Mouse (Mus musculus): Measurements from ENCODE around the gene Cep68.
"Not testable (repeated sequence)": the region's sequence is repeated elsewhere in the genome, so short reads cannot be mapped to it uniquely, and the experiment has no call there.

Cep68 gene

GRCm38 (mm10) chr11:20243214-20243913, 5.9 kb downstream of the Cep68 start:
- intact Hi-C loops (cut with DNase I): loop anchor here (10.0 kb wide), 1 partner anchor 109 kb away; no protein-coding TSS in a partner anchor

GRCm38 (mm10) chr11:20242366-20243056, 6.7 kb downstream of the Cep68 start:
- intact Hi-C loops (cut with DNase I): loop anchor here (10.0 kb wide), 1 partner anchor 108 kb away; no protein-coding TSS in a partner anchor

GRCm38 (mm10) chr11:20241311-20241710, 7.9 kb downstream of the Cep68 start:
- intact Hi-C loops (cut with DNase I): loop anchor here (10.0 kb wide), 1 partner anchor 107 kb away; no protein-coding TSS in a partner anchor

DNA sequence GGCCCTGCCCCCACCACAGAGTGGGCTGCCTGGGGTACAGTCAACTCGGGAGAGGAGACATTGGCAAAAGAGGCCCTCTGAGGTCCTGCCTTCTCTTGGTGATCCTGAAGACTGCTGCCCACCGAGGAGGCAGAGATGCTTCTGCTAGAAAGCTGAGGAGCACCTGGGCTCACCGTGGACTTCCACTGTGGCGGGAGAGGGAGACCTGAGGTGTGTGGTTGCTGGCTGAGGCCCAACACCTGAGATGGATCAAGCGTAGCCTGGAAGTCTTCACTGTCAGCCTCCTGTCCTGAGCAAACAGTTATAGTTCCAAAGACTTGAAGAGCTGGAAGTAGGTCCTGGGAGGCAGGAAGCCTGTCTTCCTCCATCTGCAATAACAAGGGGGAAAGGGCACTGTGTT, 8.9 kb downstream of the Cep68 start:
- intact Hi-C loops (cut with DNase I): loop anchor here (10.0 kb wide), 1 partner anchor 106 kb away; no protein-coding TSS in a partner anchor

DNA sequence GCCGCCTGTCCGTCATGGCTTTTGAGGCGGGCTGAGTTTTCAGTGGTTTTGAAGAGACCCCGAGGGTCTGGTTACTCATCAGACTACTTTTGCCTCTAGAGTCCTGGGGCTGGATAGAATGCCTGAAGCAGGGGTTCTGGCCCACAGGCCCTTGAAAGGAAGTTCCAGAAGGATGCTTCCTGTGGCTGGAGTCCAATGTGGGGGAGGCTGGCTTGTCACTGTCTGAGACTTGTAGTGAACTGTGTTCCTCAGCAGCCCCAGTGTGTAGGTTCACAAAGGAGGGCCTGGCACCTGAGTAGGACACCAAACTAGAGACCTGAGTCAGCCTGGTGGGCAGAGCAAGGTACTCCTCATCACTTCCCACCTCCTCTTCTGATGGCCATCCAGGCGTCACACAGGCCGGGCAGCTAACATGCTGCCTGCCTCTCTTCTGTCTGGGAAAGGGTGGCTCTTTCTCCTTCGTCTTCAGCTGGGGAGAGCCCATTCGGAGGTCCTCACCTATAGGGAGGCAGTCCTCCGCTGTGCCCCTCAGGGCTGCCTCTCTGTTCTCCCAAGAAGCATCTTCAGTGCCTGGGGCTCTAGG, 9.9 kb downstream of the Cep68 start:
- intact Hi-C loops (cut with DNase I): no loop called here

DNA sequence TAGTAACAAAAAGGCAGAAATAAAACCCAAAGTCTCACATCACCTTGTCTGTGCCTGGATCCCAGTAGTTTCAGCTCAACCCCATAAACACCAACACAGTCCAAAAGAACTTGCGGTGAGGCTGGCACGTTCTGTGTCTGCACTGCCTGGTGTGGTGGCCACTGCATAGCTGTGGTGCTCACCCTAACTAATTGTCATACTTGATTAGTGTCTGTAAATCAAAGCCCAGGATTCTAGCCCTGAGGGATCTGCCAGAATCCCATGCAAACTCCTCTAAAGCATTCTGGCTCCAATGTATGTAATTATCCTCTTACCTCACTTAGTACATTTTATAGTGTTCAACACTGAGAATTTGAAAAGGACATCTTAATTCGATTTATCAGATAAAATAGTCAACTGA, 11.3 kb downstream of the Cep68 start:
- intact Hi-C loops (cut with DNase I): no loop called here

DNA sequence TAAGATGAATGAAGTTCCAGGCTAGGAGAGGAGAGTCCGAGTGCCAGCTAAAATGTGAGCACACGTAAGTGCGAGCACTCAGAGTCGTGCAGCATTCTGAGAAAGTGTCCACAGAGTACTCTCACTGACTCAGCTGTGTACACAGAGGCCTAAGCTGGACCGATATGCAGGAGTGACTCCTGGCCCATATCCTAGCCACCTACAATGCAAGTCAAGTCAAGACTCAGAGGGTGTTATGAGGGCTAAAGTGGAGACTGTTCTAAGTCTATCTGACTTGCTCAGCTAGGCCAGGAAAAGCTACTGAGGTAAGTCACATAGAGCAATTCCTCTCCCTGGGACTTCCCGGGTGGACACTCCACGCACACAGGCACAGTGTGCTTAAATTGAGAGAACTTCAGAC, 12.2 kb downstream of the Cep68 start:
- intact Hi-C loops (cut with DNase I): no loop called here

DNA sequence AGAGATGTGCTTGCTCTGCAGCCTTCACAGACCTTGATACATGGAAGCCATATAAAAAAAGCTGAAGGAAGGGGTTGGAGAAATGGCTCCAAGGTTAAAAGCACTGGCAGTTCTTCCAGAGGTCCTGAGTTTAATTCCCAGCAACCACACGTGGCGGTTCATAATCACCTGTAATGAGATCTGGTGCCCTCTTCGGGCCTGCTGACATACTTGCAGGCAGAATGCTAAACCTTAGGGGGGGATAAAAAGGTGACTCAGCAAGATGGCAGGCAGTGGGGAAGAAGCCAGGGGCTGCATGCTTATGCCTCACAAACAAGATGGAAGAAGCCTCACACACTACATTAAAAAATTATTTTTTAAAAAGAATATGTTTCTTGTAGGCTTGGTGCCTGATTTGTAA, 15.0 kb downstream of the Cep68 start:
- intact Hi-C loops (cut with DNase I): no loop called here

DNA sequence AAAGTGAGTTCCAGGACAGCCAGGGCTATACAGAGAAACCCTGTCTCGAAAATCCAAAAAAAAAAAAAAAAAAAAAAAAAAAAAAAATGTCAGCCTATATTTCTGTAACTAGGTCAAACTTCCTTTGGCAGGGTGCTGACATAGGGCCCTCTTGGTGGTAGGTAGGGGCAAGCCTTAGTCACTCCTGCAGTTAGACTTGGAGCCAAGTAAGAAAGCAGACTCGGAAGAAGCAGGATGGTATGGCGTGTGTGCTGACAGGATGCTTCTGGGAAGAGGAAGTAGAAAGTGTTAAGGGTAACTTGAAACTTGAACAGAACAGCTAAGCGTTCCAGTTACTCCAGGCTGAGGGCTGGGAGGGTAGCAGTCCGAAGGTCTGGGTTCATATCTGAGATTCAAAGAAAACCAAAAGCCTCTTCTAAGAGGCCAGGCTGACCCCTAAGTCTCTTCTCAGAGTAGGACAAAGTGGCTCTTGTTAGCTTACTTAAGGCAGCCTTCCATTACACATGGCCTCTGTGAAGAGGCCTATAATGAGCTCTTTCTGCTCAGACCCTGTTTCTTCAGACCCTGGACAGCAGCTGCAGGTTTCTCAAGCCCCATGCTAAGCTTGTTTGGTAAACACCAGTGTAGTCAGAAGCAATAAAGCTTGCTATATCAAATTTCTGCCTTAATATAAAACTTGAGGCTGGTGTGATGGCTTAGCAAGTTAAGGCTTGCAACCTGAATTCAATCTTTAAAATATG, 17.0 kb downstream of the Cep68 start:
- intact Hi-C loops (cut with DNase I): no loop called here

DNA sequence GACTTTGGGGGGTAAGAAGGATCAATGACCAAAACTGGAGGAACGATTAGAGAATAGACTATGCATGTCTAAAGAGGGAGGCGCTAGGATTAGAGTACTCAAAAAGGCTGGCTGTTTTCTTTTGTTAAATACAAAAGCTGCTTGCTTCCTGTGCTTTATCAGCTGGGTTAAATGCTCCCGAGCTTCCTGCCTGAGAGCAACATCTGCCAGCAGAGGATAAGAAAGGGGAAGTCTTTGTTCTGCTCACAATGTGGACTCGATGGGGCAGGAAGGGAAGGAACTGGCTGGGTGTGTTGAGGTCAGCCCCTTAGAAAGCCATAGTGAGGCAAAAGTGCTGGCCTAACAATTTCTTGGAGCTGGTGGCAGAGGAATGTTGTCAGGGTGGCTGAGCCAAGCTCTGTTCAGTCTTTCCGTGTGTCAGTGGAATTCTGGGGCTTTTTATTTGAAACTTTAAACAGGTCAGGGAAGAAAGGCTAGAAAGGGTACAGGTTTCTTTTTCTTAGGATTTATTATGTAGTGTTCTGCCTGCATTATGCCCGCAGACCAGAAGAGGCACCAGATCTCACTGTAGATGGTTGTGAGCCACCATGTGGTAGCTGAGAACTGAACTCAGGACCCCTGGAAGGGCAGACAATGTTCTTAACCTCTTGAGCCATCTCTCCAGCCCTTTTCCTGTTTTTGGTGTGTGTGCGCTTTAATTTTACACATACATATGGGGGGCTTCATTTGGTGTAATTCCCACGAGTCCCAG, 17.9 kb downstream of the Cep68 start:
- intact Hi-C loops (cut with DNase I): no loop called here

GRCm38 (mm10) chr11:20230286-20230685, 18.9 kb downstream of the Cep68 start:
- intact Hi-C loops (cut with DNase I): no loop called here

GRCm38 (mm10) chr11:20229311-20229710, 19.9 kb downstream of the Cep68 start:
- intact Hi-C loops (cut with DNase I): no loop called here

DNA sequence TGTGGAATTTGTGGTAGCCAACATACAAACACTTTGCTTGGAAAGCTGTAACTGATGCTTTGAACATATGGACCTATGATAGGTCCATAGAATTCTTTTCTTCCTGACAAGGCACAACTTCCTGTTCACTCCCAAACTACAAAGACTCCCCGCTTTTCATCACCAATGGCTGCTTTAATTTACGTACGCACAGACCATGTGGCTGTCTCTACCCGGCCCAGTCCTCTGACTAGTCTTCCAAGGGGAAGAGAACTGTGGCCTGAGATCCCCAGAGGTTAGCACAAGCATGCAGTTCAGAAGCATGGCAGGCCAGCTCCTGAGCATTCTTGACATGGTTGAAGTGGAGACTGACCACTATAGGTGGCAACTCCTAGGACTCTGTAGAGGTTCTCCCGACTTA, 20.6 kb downstream of the Cep68 start:
- intact Hi-C loops (cut with DNase I): no loop called here

DNA sequence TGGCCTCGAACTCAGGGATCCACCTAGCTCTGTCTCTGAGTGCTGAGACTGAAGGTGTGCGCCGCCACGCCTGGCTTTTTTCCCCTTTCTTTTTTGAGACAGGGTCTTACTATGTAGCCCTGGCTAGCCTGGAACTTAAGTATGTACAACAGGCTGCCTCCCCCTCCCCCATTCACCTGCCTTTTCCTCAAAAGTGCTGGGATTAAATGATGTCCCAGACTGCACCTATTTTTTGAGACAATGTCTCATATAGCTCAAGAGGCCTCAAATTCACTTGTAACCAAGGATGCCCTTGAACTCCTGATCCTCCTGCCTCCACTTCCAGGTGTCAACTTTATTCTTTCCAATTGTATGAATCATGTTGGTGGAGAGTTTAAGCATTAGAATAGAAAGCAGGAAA, 23.3 kb downstream of the Cep68 start:
- intact Hi-C loops (cut with DNase I): no loop called here

DNA sequence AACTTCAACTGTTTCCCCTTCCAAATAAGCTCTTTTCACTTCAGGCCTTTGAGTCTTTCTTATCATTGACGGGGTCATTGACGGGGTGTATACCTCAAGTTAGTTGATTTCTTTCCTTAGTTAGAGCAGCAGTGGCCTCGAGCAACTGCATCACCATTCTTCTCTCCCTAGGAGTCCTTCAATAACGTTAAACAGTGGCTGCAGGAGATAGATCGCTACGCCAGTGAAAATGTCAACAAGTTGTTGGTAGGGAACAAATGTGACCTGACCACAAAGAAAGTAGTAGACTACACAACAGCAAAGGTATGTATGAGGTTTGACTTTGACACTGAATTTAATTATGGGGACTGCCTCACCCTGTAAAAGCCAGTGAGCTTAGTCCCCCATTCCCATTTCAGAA, 25.0 kb downstream of the Cep68 start:
- intact Hi-C loops (cut with DNase I): no loop called here

DNA sequence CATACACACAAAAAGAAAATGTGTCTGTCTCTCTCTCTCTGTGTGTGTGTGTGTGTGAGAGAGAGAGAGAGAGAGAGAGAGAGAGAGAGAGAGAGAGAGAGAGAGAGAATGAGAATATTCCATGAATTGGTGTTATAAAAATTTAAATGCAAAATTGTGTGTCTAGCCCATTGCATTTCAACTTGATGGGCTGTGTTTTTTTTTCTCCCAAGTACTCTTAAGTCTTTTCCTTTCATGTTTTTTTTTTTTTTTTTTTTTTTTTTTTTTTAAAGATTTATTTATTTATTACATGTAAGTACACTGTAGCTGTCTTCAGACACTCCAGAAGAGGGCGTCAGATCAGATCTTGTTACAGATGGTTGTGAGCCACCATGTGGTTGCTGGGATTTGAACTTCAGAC, 27.6 kb downstream of the Cep68 start:
- intact Hi-C loops (cut with DNase I): not testable (repeated sequence)

- intact Hi-C loops (cut with DNase I): no loop called here
These were observed 32.0 kb downstream of the Cep68 start for GRCm38 (mm10) chr11:20217227-20217626.

DNA sequence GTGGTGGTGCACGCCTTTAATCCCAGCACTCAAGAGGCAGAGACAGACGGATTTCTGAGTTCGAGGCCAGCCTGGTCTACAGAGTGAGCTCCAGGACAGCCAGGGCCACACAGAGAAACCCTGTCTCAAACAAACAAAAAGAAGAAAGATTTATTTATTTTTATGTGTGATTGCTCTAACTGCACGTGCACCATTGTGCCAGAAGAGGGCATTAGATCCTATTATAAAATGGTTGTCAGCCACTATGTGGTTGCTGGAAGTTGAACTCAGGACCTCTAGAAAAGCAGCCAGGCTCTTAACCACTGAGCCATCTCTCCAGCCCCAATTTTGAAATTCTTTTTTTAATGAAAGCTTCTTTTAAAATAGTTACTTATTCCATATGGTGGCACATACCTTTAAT, 32.8 kb downstream of the Cep68 start:
- intact Hi-C loops (cut with DNase I): no loop called here

DNA sequence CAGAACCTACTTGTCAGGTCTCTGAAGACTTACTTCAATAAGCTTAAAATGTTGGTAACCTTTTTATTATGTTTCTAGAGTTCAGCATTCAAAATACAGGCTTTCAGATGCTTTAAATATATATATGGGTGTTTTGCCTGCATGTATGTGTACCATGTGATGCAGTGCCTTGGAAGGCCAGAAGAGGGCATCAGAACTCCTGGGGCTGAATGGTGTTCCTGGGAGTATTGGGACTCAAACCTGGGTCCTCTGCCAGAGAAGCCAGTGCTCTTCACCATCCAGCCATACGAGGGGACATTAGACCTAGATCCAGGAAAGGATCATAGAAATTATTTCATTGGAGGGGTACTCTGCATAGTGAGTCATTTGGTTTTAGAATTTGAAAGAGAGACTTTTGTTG, 34.5 kb downstream of the Cep68 start:
- intact Hi-C loops (cut with DNase I): no loop called here

DNA sequence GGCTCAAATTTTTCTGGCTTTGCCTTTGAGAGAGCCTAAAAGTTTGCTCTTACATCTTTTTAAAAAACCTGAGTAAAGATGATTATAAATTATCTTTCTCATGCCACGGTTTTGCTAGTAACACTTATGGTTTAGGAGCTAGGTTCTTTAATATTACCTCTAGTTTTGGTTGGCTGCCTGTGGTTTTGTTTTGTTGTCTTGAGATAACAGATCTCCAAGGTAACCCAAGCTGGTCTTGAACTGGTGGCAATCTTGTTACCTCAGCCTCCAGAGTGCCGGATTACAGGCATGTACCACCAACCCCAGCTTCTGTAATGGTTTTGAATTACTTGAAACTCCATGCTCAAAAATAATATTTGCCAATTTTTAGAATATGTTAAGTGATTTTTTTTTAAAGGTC, 37.4 kb downstream of the Cep68 start:
- intact Hi-C loops (cut with DNase I): no loop called here

- intact Hi-C loops (cut with DNase I): no loop called here
These were observed 41.6 kb downstream of the Cep68 start for GRCm38 (mm10) chr11:20207589-20207988.

Data from adrenal gland (tissue).